Mouse (Mus musculus) CH12.LX (cell line): ENCODE data around the gene Sipa1. TPM values are rescaled to one million over a fixed set of nuclear protein-coding genes. Genes with fewer than 3 reads are reported as not detected.
"Not testable (repeated sequence)": the region's sequence is repeated elsewhere in the genome, so short reads cannot be mapped to it uniquely, and the experiment has no call there.

Experiments used
- DNase-seq: peaks from one replicate; pipeline ENCODE4 v3.0.0-alpha.2; 2013; ENCODE audit errors: extremely low read depth
- H3K27ac ChIP-seq: 2 replicates; pipeline ENCODE4 v1.5.1; 2012; ENCODE audit warnings: low read depth, mild to moderate bottlenecking, control low read depth, moderate library complexity; ENCODE audit not compliant: insufficient read depth
- H3K27me3 ChIP-seq: replicated peaks from 2 replicates; pipeline ENCODE3; 2012; ENCODE audit warnings: inconsistent platforms
- H3K36me3 ChIP-seq, 2 experiments: replicated peaks in 1 of 2; 2 replicates each; pipeline versions ENCODE3 to v1.6.1; 2012; ENCODE audit warnings: inconsistent platforms in 1 of 2, low read length in 1 of 2, mild to moderate bottlenecking in 1 of 2, mixed read lengths in 1 of 2, moderate library complexity in 1 of 2; ENCODE audit not compliant: control insufficient read depth in 1 of 2, insufficient read depth in 1 of 2
- H3K4me1 ChIP-seq, 2 experiments: 2 replicates each; pipeline ENCODE4 v1.6.1; 2012; ENCODE audit warnings: inconsistent platforms in 1 of 2, moderate library complexity in 1 of 2; ENCODE audit not compliant: insufficient read depth in 2 of 2, control insufficient read depth in 1 of 2
- H3K4me2 ChIP-seq: 2 replicates; pipeline ENCODE4 v1.6.1; 2012; ENCODE audit warnings: low read depth, mild to moderate bottlenecking, control low read depth; ENCODE audit not compliant: poor library complexity, insufficient read depth, severe bottlenecking
- H3K4me3 ChIP-seq, 3 experiments: fragments of 150-350 bp in 1 of 3; sonication (generic) in 1 of 3; replicated peaks in 1 of 3; 2 replicates each; pipeline versions ENCODE3 to v1.5.1; 2011 to 2012; ENCODE audit warnings: low read depth in 2 of 3, low read length in 2 of 3, mild to moderate bottlenecking in 2 of 3, moderate library complexity in 2 of 3, control low read depth in 1 of 3, improper control_type of control experiment in 1 of 3, inconsistent platforms in 1 of 3, mixed read lengths in 1 of 3; ENCODE audit not compliant: poor library complexity in 1 of 3
- H3K79me2 ChIP-seq: replicated peaks from 2 replicates; pipeline ENCODE4 v1.6.1; 2012; ENCODE audit warnings: mild to moderate bottlenecking, moderate library complexity; ENCODE audit not compliant: control insufficient read depth, poor library complexity, insufficient read depth, severe bottlenecking; ENCODE audit errors: extremely low read depth
- H3K9ac ChIP-seq: 2 replicates; pipeline ENCODE4 v1.6.1; 2012; ENCODE audit warnings: low read depth, mild to moderate bottlenecking, control low read depth, moderate library complexity; ENCODE audit not compliant: insufficient read depth
- H3K9me3 ChIP-seq: replicated peaks from 2 replicates; pipeline ENCODE3; 2012; ENCODE audit warnings: low read length, inconsistent platforms, mixed read lengths
- BHLHE40 ChIP-seq: IDR thresholded peaks from 2 replicates; pipeline ENCODE4 v1.6.1; 2011; ENCODE audit warnings: mild to moderate bottlenecking, low read depth, low read length, improper control_type of control experiment
- E2F4 ChIP-seq: IDR thresholded peaks from 2 replicates; pipeline ENCODE4 v1.6.1; 2011; ENCODE audit warnings: low read depth, low read length, improper control_type of control experiment; ENCODE audit not compliant: insufficient replicate concordance
- ELF1 ChIP-seq: IDR thresholded peaks from 2 replicates; pipeline ENCODE4 v1.6.1; 2014; ENCODE audit warnings: low read depth, mild to moderate bottlenecking, inconsistent platforms, low read length, improper control_type of control experiment
- HCFC1 ChIP-seq: IDR thresholded peaks from 2 replicates; pipeline ENCODE4 v1.6.1; 2012; ENCODE audit warnings: low read depth, mild to moderate bottlenecking, inconsistent platforms, low read length, improper control_type of control experiment
- IRF4 ChIP-seq: IDR thresholded peaks from 2 replicates; pipeline ENCODE4 v1.6.1; 2014; ENCODE audit warnings: low read depth, mild to moderate bottlenecking, inconsistent platforms, low read length, improper control_type of control experiment
- MEF2A ChIP-seq: IDR thresholded peaks from 2 replicates; pipeline ENCODE4 v1.6.1; 2014; ENCODE audit warnings: low read depth, mild to moderate bottlenecking, inconsistent platforms, low read length, improper control_type of control experiment, borderline replicate concordance
- MXI1 ChIP-seq: IDR thresholded peaks from 2 replicates; pipeline ENCODE4 v1.6.1; 2011; ENCODE audit warnings: mild to moderate bottlenecking, low read depth, low read length, improper control_type of control experiment
- NRF1 ChIP-seq: IDR thresholded peaks from 2 replicates; pipeline ENCODE4 v1.6.1; 2014; ENCODE audit warnings: low read depth, mild to moderate bottlenecking, inconsistent platforms, low read length, improper control_type of control experiment, moderate library complexity
- TBP ChIP-seq: conservative IDR thresholded peaks from 2 replicates; pipeline ENCODE4 v1.6.1; 2011; ENCODE audit warnings: low read depth, low read length, improper control_type of control experiment
- TCF12 ChIP-seq: IDR thresholded peaks from 2 replicates; pipeline ENCODE4 v1.6.1; 2014; ENCODE audit warnings: low read depth, mild to moderate bottlenecking, inconsistent platforms, low read length, improper control_type of control experiment
- ZNF384 ChIP-seq: IDR thresholded peaks from 2 replicates; pipeline ENCODE4 v1.6.1; 2012; ENCODE audit warnings: low read depth, low read length, improper control_type of control experiment, inconsistent platforms
- dilution Hi-C: fragments of 300-500 bp; cut with MboI; formaldehyde crosslinking; loops from 2 replicates; pipeline ENCODE4 v1.14.3; 2020; ENCODE audit warnings: low sequenced_read_pairs; ENCODE audit not compliant: extremely low pct_unique_long_range_greater_than_20kb, extremely low pct_ligation_motif_present
- in situ Hi-C: fragments of 300-500 bp; cut with MboI; formaldehyde crosslinking; loops from 3 replicates; pipeline ENCODE4 v1.14.3; 2019; ENCODE audit warnings: low sequenced_read_pairs, low pct_ligation_motif_present, low pct_unique_long_range_greater_than_20kb, mixed read lengths
- polyA plus RNA-seq: library from polyadenylated mRNA; unstranded; fragments of >175 nt; gene quantifications from 2 replicates; pipeline ENCODE4 v1.2.1, GENCODE M21; 2012; ENCODE audit warnings: low read depth; ENCODE audit not compliant: insufficient read length
- total RNA-seq, 2 experiments: library from RNA; depleted of rRNA; stranded (reverse); fragments of 300-350 nt in 1 of 2; fragments of >200 nt in 1 of 2; gene quantifications; 2 replicates each; pipeline ENCODE4 v1.2.3; 2012 to 2014

The Sipa1 gene
- total and polyA plus RNA-seq, 3 experiments: 17.6 to 54.6 (median 51.1) TPM

- peak; percentile 52; the same call in 1 of the 2 replicates for TF ChIP-seq MXI1
Measured at GRCm38 (mm10) chr19:5688200-5689087, 24.9 kb upstream of the Sipa1 start, which contains the start of the genes Map3k11 and Pcnx3 (continued).

GRCm38 (mm10) chr19:5687738-5688137, 24.2 kb upstream of the Sipa1 start:
- in situ Hi-C loops: no loop called here

GRCm38 (mm10) chr19:5686954-5687353, 23.4 kb upstream of the Sipa1 start:
- H3K79me2 ChIP-seq: peaks cover 32% of the 10 kb centered on the region
- in situ Hi-C loops, dilution Hi-C loops, H3K9ac ChIP-seq, H3K27me3 ChIP-seq, H3K27ac ChIP-seq, H3K4me3 ChIP-seq, H3K9me3 ChIP-seq, DNase-seq: not testable (repeated sequence)
- peaks cover 55 to 68% of the 10 kb centered on the region in 2 experiments for H3K36me3 ChIP-seq
- peaks cover 23 to 29% of the 10 kb centered on the region in 2 experiments for H3K4me1 ChIP-seq
- H3K4me2 ChIP-seq: peak overlapping the region; percentile 92; the same call in 1 of the 2 replicates

More at GRCm38 (mm10) chr19:5687738-5688137, 24.2 kb upstream of the Sipa1 start:
- Histone ChIP-seq H3K4me2 (peak overlapping the region; percentile 92), H3K27ac (peak overlapping the region; percentile 79), H3K27me3 (no peaks in the 10 kb centered on the region), H3K4me1 (peaks cover 23 to 35% of the 10 kb centered on the region in 2 experiments), H3K4me3 (peak overlapping the region; percentile 81 to 95 (median 83))
- dilution Hi-C loops: no loop called here
- TF ChIP-seq IRF4 (no peak), TCF12 (no peak)
- TF ChIP-seq, all 38 proteins: peak for 0
- Histone ChIP-seq H3K9me3 (no peaks in the 10 kb centered on the region), H3K9ac (peak overlapping the region; percentile 98), H3K79me2 (peaks cover 35% of the 10 kb centered on the region), H3K36me3 (peaks cover 48 to 67% of the 10 kb centered on the region in 2 experiments)
- no peak for DNase-seq

GRCm38 (mm10) chr19:5686437-5686836, 22.9 kb upstream of the Sipa1 start:
- TF ChIP-seq HCFC1: no peak
- TF ChIP-seq IRF4: no peak
- TF ChIP-seq BHLHE40: no peak
- TF ChIP-seq ELF1: no peak
- TF ChIP-seq TBP: no peak
- TF ChIP-seq ZNF384: no peak
- no peak for TF ChIP-seq E2F4
- TF ChIP-seq NRF1: no peak
- TF ChIP-seq MXI1: no peak
- no peak for TF ChIP-seq MEF2A
- TF ChIP-seq TCF12: no peak
- H3K4me1 ChIP-seq: peaks cover 18 to 24% of the 10 kb centered on the region in 2 experiments
- no peak overlapping the region for H3K4me3 ChIP-seq
- H3K27ac ChIP-seq: no peak overlapping the region
- peaks cover 57 to 68% of the 10 kb centered on the region in 2 experiments for H3K36me3 ChIP-seq
- in situ Hi-C loops: no loop called here
- H3K4me2 ChIP-seq: no peak overlapping the region
- peaks cover 27% of the 10 kb centered on the region for H3K79me2 ChIP-seq
- no peak for DNase-seq
- dilution Hi-C loops: no loop called here
- H3K27me3 ChIP-seq: no peaks in the 10 kb centered on the region
- no peaks in the 10 kb centered on the region for H3K9me3 ChIP-seq
- H3K9ac ChIP-seq: no peak overlapping the region
